Mouse (Mus musculus) thymus, adult 2 months (tissue): Measurements from ENCODE around the gene Zfand3. TPM values are rescaled to one million over a fixed set of nuclear protein-coding genes. Genes with fewer than 3 reads are reported as not detected.

ENCODE experiments used
- DNase-seq: peaks from one replicate; pipeline ENCODE4 v3.0.0; 2021
- H3K27ac ChIP-seq: fragments of 200-500 bp; 2 replicates; pipeline ENCODE4 v1.5.1; 2012; ENCODE audit warnings: low read length, control low read depth; ENCODE audit not compliant: control insufficient read depth, insufficient read depth
- H3K27me3 ChIP-seq: fragments of 200-500 bp; 2 replicates; pipeline ENCODE4 v1.6.1; 2012; ENCODE audit warnings: mild to moderate bottlenecking, low read length, moderate library complexity, mixed read lengths; ENCODE audit not compliant: control insufficient read depth, insufficient read depth
- H3K36me3 ChIP-seq: fragments of 200-500 bp; 2 replicates; pipeline ENCODE4 v1.6.1; 2012; ENCODE audit warnings: mild to moderate bottlenecking, low read length, moderate library complexity; ENCODE audit not compliant: control insufficient read depth, insufficient read depth
- H3K4me1 ChIP-seq: fragments of 200-500 bp; replicated peaks from 2 replicates; pipeline ENCODE4 v1.6.1; 2012; ENCODE audit warnings: low read length; ENCODE audit not compliant: control insufficient read depth, insufficient read depth
- H3K4me3 ChIP-seq: fragments of 200-500 bp; 2 replicates; pipeline ENCODE4 v1.5.1; 2012; ENCODE audit warnings: mild to moderate bottlenecking, low read length, control low read depth, moderate library complexity; ENCODE audit not compliant: control insufficient read depth, insufficient read depth
- CTCF ChIP-seq: fragments of 200-500 bp; IDR thresholded peaks from 2 replicates; pipeline ENCODE4 v1.5.1; 2012; ENCODE audit warnings: mild to moderate bottlenecking, control low read depth, low read length, moderate library complexity, borderline replicate concordance; ENCODE audit not compliant: control insufficient read depth, poor library complexity, insufficient read depth; ENCODE audit errors: extremely low read depth
- POLR2A ChIP-seq: fragments of 200-500 bp; IDR thresholded peaks from 2 replicates; pipeline ENCODE4 v1.6.1; 2012; ENCODE audit warnings: mild to moderate bottlenecking, low read length, control low read depth, moderate library complexity; ENCODE audit not compliant: control insufficient read depth, poor library complexity, insufficient read depth; ENCODE audit errors: extremely low read depth
- WGBS: fragments of 180-500 bp; shearing (Covaris S2); methylation state at CpG from one replicate; pipeline ENCODE4 v1.1.7; 2018; 5-methylcytosine and 5-hydroxymethylcytosine counted together
- polyA plus RNA-seq: library from polyadenylated mRNA; depleted of rRNA; stranded (reverse); fragments of >200 nt; gene quantifications from 2 replicates; pipeline ENCODE4 v1.2.3, GENCODE M21; 2012

Gene Zfand3
- polyA plus RNA-seq, 1 experiment: 75.6 TPM

- WGBS: 64% methylated on average over 13 of the region's 13 CpGs
- Histone ChIP-seq H3K4me1 (peaks cover 35% of the 10 kb centered on the region), H3K36me3 (no peaks in the 10 kb centered on the region), H3K27ac (peak overlapping the region; percentile 37; the same call in 1 of the 2 replicates), H3K4me3 (no peak overlapping the region), H3K27me3 (no peaks in the 10 kb centered on the region)
- no peak for DNase-seq
- no peak for TF ChIP-seq CTCF
- TF ChIP-seq POLR2A: no peak
Observed at GRCm38 (mm10) chr17:30199374-30200247, 195.1 kb downstream of the Zfand3 start.

DNA sequence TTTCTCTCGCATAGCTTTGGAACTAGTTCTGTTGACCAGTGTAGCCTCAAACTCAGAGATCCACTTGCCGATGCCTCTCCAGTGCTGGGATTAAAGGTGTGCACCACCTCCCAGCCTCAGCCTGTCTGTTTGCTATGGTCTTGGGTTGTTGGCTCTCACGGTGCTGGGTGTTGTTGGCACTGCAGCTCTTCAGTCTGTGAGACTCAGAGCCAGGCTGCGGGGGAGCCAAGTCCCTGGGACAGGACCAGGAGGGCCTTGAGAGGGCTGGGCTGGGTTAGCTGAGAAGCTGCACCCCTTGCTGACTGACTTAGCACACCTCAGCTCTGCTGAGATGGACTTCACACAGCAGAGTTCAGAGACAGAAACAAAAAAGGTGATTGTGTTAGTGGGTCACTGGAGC, 195.8 kb downstream of the Zfand3 start:
- TF ChIP-seq POLR2A (no peak), CTCF (no peak)
- Histone ChIP-seq H3K4me1 (peaks cover 35% of the 10 kb centered on the region), H3K27me3 (no peaks in the 10 kb centered on the region), H3K4me3 (no peak overlapping the region), H3K36me3 (no peaks in the 10 kb centered on the region), H3K27ac (peak overlapping the region; percentile 7; the same call in 1 of the 2 replicates)
- 95% methylated on average over 4 of the region's 4 CpGs for WGBS
- DNase-seq: no peak

- Histone ChIP-seq H3K36me3 (peaks cover 6% of the 10 kb centered on the region; the same call in 1 of the 2 replicates), H3K27ac (no peak overlapping the region), H3K27me3 (no peaks in the 10 kb centered on the region), H3K4me1 (peaks cover 7% of the 10 kb centered on the region), H3K4me3 (no peak overlapping the region)
- WGBS: 97% methylated on average over 17 of the region's 17 CpGs
- TF ChIP-seq POLR2A (no peak), CTCF (no peak)
- no peak for DNase-seq
Observed at GRCm38 (mm10) chr17:30205062-30205825, 200.7 kb downstream of the Zfand3 start.

- no peaks in the 10 kb centered on the region for H3K27me3 ChIP-seq
- 95% methylated on average over 8 of the region's 8 CpGs for WGBS
- no peak for DNase-seq
- no peaks in the 10 kb centered on the region for H3K4me1 ChIP-seq
- peaks cover 6% of the 10 kb centered on the region; the same call in 1 of the 2 replicates for H3K36me3 ChIP-seq
- H3K4me3 ChIP-seq: no peak overlapping the region
- no peak overlapping the region for H3K27ac ChIP-seq
- no peak for TF ChIP-seq POLR2A
- TF ChIP-seq CTCF: no peak
Observed at GRCm38 (mm10) chr17:30210262-30210661, 205.7 kb downstream of the Zfand3 start.

- H3K4me1 ChIP-seq: no peaks in the 10 kb centered on the region
- H3K27ac ChIP-seq: no peak overlapping the region
- no peak for DNase-seq
- 96% methylated on average over 6 of the region's 6 CpGs for WGBS
- no peaks in the 10 kb centered on the region for H3K27me3 ChIP-seq
- H3K4me3 ChIP-seq: no peak overlapping the region
- H3K36me3 ChIP-seq: peaks cover 6% of the 10 kb centered on the region; the same call in 1 of the 2 replicates
- TF ChIP-seq CTCF: no peak
- TF ChIP-seq POLR2A: no peak
Observed at GRCm38 (mm10) chr17:30210936-30211335, 206.4 kb downstream of the Zfand3 start.

- Histone ChIP-seq H3K27ac (no peak overlapping the region), H3K27me3 (no peaks in the 10 kb centered on the region), H3K4me1 (no peaks in the 10 kb centered on the region), H3K36me3 (peaks cover 6% of the 10 kb centered on the region; the same call in 1 of the 2 replicates), H3K4me3 (no peak overlapping the region)
- 87% methylated on average over 12 of the region's 12 CpGs for WGBS
- no peak for DNase-seq
- TF ChIP-seq POLR2A (no peak), CTCF (no peak)
Observed at GRCm38 (mm10) chr17:30212647-30213046, 208.1 kb downstream of the Zfand3 start.
